Mouse (Mus musculus): ENCODE results near the gene Hoga1.

Gene Hoga1

DNA sequence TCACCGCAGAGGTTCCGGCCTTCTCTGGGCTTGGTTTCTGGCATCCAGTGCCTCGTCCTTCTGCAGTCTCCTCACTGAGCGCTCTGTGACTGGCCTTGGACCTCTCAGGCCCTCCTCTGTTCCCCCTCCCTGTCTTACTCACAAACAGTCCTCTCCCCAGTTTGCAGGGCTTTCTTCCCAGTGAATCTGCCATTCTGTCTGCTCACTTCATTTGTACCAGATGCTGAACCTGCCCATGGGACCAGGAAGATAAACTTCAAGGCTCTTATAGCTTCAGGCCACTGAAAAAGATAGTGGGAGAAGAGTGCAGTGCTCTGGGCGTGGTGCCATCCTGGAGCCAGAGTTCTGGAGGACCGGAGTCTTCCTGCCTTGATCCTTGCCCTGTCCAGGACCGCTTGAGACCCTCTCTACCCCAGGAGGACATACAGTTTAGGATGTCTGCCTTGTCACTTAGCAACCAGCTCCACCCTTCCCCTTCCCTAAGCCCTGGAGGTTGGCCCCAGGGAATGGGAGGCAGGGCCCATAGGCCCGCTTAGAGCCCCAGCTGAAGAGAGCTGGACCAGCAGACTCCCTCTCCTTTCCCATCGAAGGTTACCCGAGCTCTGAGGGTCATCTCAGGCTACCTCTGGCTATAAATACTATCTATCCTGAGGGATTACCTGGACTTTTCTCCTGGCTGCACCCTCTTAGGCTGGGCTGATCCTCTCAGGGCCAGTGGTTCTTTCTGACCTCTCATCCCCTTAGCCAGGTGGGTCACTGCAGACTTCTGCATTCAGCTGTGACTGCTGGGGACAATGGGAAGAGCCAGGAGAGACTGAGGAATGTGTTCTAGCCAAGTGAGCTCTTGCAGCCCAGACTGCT lies 23.5 kb upstream of the Hoga1 start:
- in situ Hi-C loops (cut with MboI, MseI): no loop called here

- in situ Hi-C loops (cut with MboI, MseI): no loop called here
These were observed 22.9 kb upstream of the Hoga1 start for GRCm38 (mm10) chr19:42022542-42022848.

DNA sequence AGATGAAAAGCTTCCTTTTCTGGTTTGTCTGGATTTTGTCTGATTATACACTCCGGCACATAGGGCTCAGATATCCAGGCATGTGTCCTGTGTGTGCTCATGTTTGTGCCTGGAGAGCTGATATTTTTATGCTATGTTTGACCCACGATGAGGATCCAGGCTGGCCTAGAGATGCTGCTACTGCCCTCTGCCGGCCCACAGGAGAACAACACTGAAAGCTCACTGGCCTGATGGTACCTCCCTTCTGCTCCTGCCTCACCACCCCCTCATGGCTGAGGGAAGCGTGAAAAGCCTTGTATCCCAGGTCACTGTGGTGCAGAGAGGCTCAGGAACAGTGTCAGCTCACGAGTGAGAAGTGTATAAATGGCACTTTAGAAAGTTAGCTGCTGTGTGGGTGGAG lies 19.3 kb upstream of the Hoga1 start:
- in situ Hi-C loops (cut with MboI, MseI): no loop called here

GRCm38 (mm10) chr19:42031112-42031511 lies 14.3 kb upstream of the Hoga1 start:
- in situ Hi-C loops (cut with MboI, MseI): loop anchor here (5.0 kb wide), 1 partner anchor 131 kb away; the partner anchor contains the start of gene Zfyve27

GRCm38 (mm10) chr19:42033611-42034010 lies 11.8 kb upstream of the Hoga1 start:
- in situ Hi-C loops (cut with MboI, MseI): loop anchor here (5.0 kb wide), 1 partner anchor 129 kb away; the partner anchor contains the start of gene Zfyve27

GRCm38 (mm10) chr19:42034146-42034775 lies 11.1 kb upstream of the Hoga1 start:
- in situ Hi-C loops (cut with MboI, MseI): loop anchor here (5.0 kb wide), 1 partner anchor 128 kb away; the partner anchor contains the start of gene Zfyve27

GRCm38 (mm10) chr19:42034881-42035455 lies 10.4 kb upstream of the Hoga1 start:
- in situ Hi-C loops (cut with MboI, MseI): loop anchor here (5.0 kb wide), 1 partner anchor 127 kb away; the partner anchor contains the start of gene Zfyve27

GRCm38 (mm10) chr19:42035456-42036248 lies 9.8 kb upstream of the Hoga1 start, which contains the start of gene Ankrd2:
Ankrd2 (plus strand) TSS chr19:42036000.
- in situ Hi-C loops (cut with MboI, MseI): no loop called here

- in situ Hi-C loops (cut with MboI, MseI): no loop called here
These were observed 9.1 kb upstream of the Hoga1 start for GRCm38 (mm10) chr19:42036357-42036756.

DNA sequence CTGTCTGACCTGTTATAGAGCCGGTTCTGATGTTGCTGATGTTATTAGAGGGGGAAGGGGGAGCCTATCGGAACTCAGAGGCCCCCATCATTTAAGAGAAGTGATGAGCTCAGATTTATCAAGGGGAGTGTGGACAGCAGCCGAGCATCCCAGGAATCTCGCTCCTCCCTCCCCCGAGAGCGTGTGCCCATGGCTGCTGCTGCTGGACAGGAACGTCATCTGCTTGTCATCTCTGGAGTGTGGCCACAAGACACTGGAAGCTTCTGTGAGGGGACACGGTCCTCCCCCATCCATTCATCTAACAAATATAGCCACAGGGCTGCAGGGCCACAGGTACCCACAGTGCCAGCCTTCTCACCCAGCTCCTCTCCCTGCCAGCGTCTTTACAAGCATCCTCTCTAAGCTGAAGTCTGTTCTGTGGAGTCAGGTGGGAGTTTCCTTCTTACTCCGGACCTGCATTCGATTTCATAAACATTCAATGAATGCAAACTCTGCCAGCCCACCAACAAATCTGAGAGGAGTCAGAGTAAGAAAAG lies 8.2 kb upstream of the Hoga1 start:
- in situ Hi-C loops (cut with MboI, MseI): no loop called here

DNA sequence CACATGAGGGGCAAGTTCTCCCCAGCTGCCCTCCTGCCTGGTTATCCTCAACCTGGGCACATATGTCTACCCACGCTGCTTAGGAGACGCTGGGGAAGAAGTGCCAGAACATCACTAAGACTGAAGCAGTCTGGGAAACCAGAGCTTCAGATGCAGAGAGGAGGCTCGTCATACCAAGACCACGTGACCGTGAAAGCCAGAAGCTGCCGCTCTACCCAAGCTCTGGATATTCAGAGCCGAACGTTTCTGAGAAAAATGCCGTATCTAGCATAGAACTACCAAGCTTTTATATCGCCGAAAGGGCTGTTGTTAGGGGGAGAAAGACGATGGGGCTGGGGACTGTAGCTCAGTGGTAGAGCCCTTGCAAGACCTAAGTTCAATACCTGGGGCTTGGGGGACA lies 7.1 kb upstream of the Hoga1 start:
- in situ Hi-C loops (cut with MboI, MseI): no loop called here

GRCm38 (mm10) chr19:42043988-42044387 lies 1.4 kb upstream of the Hoga1 start:
- in situ Hi-C loops (cut with MboI, MseI): no loop called here

- in situ Hi-C loops (cut with MboI, MseI): loop anchor here (10.0 kb wide), 1 partner anchor 1115 kb away; no protein-coding TSS in a partner anchor
These were observed 4.8 kb downstream of the Hoga1 start for GRCm38 (mm10) chr19:42050251-42050650.

- in situ Hi-C loops (cut with MboI, MseI): loop anchor here (10.0 kb wide), 1 partner anchor 1113 kb away; no protein-coding TSS in a partner anchor
These were observed 5.9 kb downstream of the Hoga1 start for GRCm38 (mm10) chr19:42051351-42051750.

- in situ Hi-C loops (cut with MboI, MseI): loop anchor here (10.0 kb wide), 1 partner anchor 1113 kb away; no protein-coding TSS in a partner anchor
These were observed 6.5 kb downstream of the Hoga1 start, which contains the start of gene 4933411K16Rik for GRCm38 (mm10) chr19:42051948-42052347. 4933411K16Rik (plus strand) TSS chr19:42052248.

DNA sequence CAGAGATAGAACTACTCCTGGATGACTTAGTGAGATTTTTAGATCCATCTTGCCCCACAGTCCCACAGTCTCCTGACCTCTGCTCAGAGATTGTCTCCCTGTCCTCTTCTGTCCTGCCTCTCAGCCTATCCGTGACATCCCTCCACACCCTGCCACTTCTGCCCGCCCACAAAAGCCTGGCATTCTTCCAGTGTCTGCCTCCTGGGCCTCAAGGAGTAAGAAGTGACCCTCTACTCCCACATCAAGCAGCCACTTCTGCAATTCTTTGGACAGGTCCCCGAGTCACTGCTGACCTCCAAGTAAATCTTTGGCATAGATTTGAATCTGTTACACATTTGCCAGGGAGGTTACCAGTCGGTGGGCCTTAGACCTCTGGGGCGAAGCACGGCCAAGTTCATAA lies 8.8 kb downstream of the Hoga1 start:
- in situ Hi-C loops (cut with MboI, MseI): loop anchor here (10.0 kb wide), 1 partner anchor 1111 kb away; no protein-coding TSS in a partner anchor

DNA sequence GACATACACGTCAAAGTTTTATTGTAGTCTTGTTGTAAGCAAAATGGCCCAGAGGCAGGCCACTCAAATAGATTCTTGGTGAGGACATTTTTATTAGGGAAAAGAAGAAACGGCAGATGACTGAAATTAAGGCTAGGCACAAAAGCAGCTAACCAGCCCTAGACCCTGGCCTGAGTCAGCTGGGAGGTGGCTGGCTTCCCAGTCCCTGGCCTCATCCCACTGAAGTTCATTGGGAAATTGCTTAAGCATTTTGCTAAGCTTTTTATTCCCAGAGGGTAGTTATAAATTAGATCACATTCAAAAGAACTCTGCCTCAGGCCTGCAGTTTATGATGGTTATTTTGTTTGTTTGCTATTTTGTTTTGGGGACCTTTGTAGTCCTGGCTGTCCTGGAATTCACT lies 10.5 kb downstream of the Hoga1 start:
- in situ Hi-C loops (cut with MboI, MseI): loop anchor here (10.0 kb wide), 1 partner anchor 1109 kb away; no protein-coding TSS in a partner anchor

DNA sequence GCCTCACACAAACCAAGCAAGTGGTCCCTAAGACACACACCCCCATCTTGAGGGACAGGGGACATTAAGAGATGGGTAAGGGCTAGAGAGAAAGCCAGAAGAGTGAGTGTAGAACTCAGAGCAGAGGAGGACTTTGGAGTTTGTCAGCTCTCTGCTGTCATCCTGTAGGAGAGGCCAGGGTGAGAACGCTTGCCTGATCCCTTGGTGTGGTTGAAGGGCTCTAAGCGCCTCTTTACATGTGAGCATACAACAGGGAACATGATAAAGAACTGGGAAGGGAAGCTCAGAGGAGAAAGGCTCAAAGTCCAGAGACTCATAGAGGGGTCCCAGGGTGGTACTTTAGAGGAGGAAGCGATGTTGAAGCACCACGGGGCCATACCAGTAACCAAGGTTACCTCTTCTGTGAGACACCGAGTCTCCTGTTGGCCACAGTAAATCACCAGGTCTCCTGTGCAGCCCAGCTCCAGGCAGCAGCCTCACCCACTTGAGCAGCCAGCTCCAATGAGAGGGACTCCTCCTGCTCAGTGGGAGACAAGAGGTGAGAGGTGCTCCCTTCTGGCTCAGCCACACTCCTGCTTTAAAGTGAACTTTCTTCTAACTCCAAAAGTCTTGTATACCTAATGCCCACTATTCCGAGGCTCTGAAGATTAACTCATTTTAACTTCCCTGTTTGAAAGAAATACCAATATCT lies 11.5 kb downstream of the Hoga1 start:
- in situ Hi-C loops (cut with MboI, MseI): loop anchor here (10.0 kb wide), 1 partner anchor 1108 kb away; no protein-coding TSS in a partner anchor

GRCm38 (mm10) chr19:42058426-42058825 lies 13.0 kb downstream of the Hoga1 start:
- in situ Hi-C loops (cut with MboI, MseI): loop anchor here (10.0 kb wide), 1 partner anchor 1106 kb away; no protein-coding TSS in a partner anchor

GRCm38 (mm10) chr19:42061443-42061842 lies 16.0 kb downstream of the Hoga1 start:
- in situ Hi-C loops (cut with MboI, MseI): no loop called here
